Mouse (Mus musculus) Patski (cell line): ENCODE data around the gene Arl2. TPM values are rescaled to one million over a fixed set of nuclear protein-coding genes. Genes with fewer than 3 reads are reported as not detected.
A peak's percentile ranks its signal among the peaks of the same experiment; 100 is the strongest.

ENCODE experiments used
- ATAC-seq: fragments of 100-300 bp; one replicate; pipeline ENCODE4 v1.8.0; 2021
- CTCF ChIA-PET: fragments of 350-600 bp; sonication (Branson Sonifier 250); formaldehyde crosslinking; loops from one replicate; lab custom pipeline; 2022; ENCODE audit warnings: inconsistent platforms; lab: Charles Lee
- POLR2A ChIA-PET: fragments of 350-600 bp; sonication (Branson Sonifier 250); formaldehyde crosslinking; loops from one replicate; lab custom pipeline; 2022; ENCODE audit warnings: antibody characterized with exemption, inconsistent platforms; lab: Charles Lee
- DNase-seq: peaks from one replicate; pipeline ENCODE4 v3.0.0-alpha.2; 2011; ENCODE audit warnings: low read depth, low spot score
- H3K27me3 ChIP-seq: fragments of 371-371 bp; one replicate; pipeline ENCODE4 v1.5.1; 2021
- CTCF ChIP-seq: fragments of 100-300 bp; IDR thresholded peaks from one replicate; pipeline ENCODE4 v1.5.1; 2021
- in situ Hi-C: fragments of 300-500 bp; cut with MboI; formaldehyde crosslinking; loops from 3 replicates; pipeline ENCODE4 v1.11.1; 2018; ENCODE audit warnings: low pct_unique_long_range_greater_than_20kb, mixed read lengths
- polyA plus RNA-seq: library from polyadenylated mRNA; unstranded; gene quantifications from one replicate; pipeline ENCODE4 v1.2.3, GENCODE M21; 2021

Gene Arl2
- 122 TPM for polyA plus RNA-seq

GRCm38 (mm10) chr19:6141394-6141749, at the start of gene Arl2:
Gene Arl2, minus strand, starts transcription at chr19:6141548.
- CTCF ChIA-PET, result interaction anchor here (0.8 to 2.6 kb wide), 20 partner anchors 9 to 193 kb away, joined by 3 to 19 read pairs (median 4); partner anchors contain the start of genes Gpha2, Men1, Ppp2r5b and Snx15
- peak; percentile 66 for ATAC-seq
- peak; percentile 68 for DNase-seq

GRCm38 (mm10) chr19:6184131-6184530, 42.8 kb upstream of the Arl2 start, which contains the start of gene Majin:
Gene Majin, plus strand, starts transcription at chr19:6184388.
- ATAC-seq, result no peak
- DNase-seq, result no peak
- H3K27me3 ChIP-seq, result no peaks in the 10 kb centered on the region
- in situ Hi-C loops, result no loop called here
- POLR2A ChIA-PET, result interaction anchor here (0.6 kb wide), 1 partner anchor 30 kb away, joined by 3 read pairs; no protein-coding TSS in a partner anchor
- no peak for TF ChIP-seq CTCF
- CTCF ChIA-PET, result no interaction called here

More at GRCm38 (mm10) chr19:6141394-6141749, at the start of gene Arl2:
- TF ChIP-seq CTCF, result no peak
- in situ Hi-C loops, result no loop called here
- POLR2A ChIA-PET, result interaction anchor here (0.7 to 2.5 kb wide), 4 partner anchors 14 to 199 kb away, joined by 3 to 16 read pairs (median 4); partner anchors contain the start of genes Map4k2, Ppp2r5b and Snx15
- H3K27me3 ChIP-seq, result no peaks in the 10 kb centered on the region

- ATAC-seq, result no peak
- in situ Hi-C loops, result no loop called here
- ChIA-PET POLR2A (no interaction called here), CTCF (no interaction called here)
- no peak for DNase-seq
- H3K27me3 ChIP-seq, result peaks cover 3% of the 10 kb centered on the region
- TF ChIP-seq CTCF, result no peak
Measured at GRCm38 (mm10) chr19:6182534-6182933, 41.2 kb upstream of the Arl2 start.

GRCm38 (mm10) chr19:6181629-6182028, 40.3 kb upstream of the Arl2 start:
- POLR2A ChIA-PET, result no interaction called here
- CTCF ChIA-PET, result no interaction called here
- DNase-seq, result no peak
- peaks cover 9% of the 10 kb centered on the region for H3K27me3 ChIP-seq
- ATAC-seq, result no peak
- in situ Hi-C loops, result no loop called here
- no peak for TF ChIP-seq CTCF

- POLR2A ChIA-PET, result no interaction called here
- CTCF ChIA-PET, result interaction anchor here (1.1 to 1.4 kb wide), 2 partner anchors 10 to 23 kb away, joined by 3 to 4 read pairs; no protein-coding TSS in a partner anchor
- H3K27me3 ChIP-seq, result peaks cover 9% of the 10 kb centered on the region
- ATAC-seq (no peak), DNase-seq (no peak)
- TF ChIP-seq CTCF, result no peak
- in situ Hi-C loops, result no loop called here
Measured at GRCm38 (mm10) chr19:6178775-6179174, 37.4 kb upstream of the Arl2 start.

- in situ Hi-C loops, result no loop called here
- TF ChIP-seq CTCF, result no peak
- ChIA-PET CTCF (no interaction called here), POLR2A (no interaction called here)
- no peak for ATAC-seq
- DNase-seq, result no peak
- peaks cover 16% of the 10 kb centered on the region for H3K27me3 ChIP-seq
Measured at GRCm38 (mm10) chr19:6174771-6175170, 33.4 kb upstream of the Arl2 start.

GRCm38 (mm10) chr19:6171215-6171614, 29.9 kb upstream of the Arl2 start:
- ChIA-PET POLR2A (interaction anchor here (0.6 kb wide), 1 partner anchor 50 kb away, joined by 3 read pairs; no protein-coding TSS in a partner anchor), CTCF (no interaction called here)
- no peak for TF ChIP-seq CTCF
- in situ Hi-C loops, result no loop called here
- peaks cover 12% of the 10 kb centered on the region for H3K27me3 ChIP-seq
- ATAC-seq, result no peak
- no peak for DNase-seq

GRCm38 (mm10) chr19:6166750-6167149, 25.4 kb upstream of the Arl2 start:
- no peak for TF ChIP-seq CTCF
- peaks cover 22% of the 10 kb centered on the region for H3K27me3 ChIP-seq
- ChIA-PET POLR2A (no interaction called here), CTCF (interaction anchor here (1.9 kb wide), 1 partner anchor 67 kb away, joined by 5 read pairs; no protein-coding TSS in a partner anchor)
- ATAC-seq, result no peak
- in situ Hi-C loops, result no loop called here
- no peak for DNase-seq

GRCm38 (mm10) chr19:6163872-6164547, 22.7 kb upstream of the Arl2 start:
- DNase-seq (no peak), ATAC-seq (no peak)
- ChIA-PET POLR2A (interaction anchor here (1.8 kb wide), 1 partner anchor 64 kb away, joined by 4 read pairs; no protein-coding TSS in a partner anchor), CTCF (no interaction called here)
- H3K27me3 ChIP-seq, result peaks cover 10% of the 10 kb centered on the region
- in situ Hi-C loops, result no loop called here
- TF ChIP-seq CTCF, result no peak

GRCm38 (mm10) chr19:6157220-6157619, 15.9 kb upstream of the Arl2 start:
- POLR2A ChIA-PET, result interaction anchor here (1.7 kb wide), 1 partner anchor 74 kb away, joined by 4 read pairs; no protein-coding TSS in a partner anchor
- DNase-seq (no peak), ATAC-seq (peak; percentile 54)
- H3K27me3 ChIP-seq, result no peaks in the 10 kb centered on the region
- CTCF ChIA-PET, result interaction anchor here (0.9 to 2.0 kb wide), 3 partner anchors 16 to 96 kb away, joined by 3 to 5 read pairs (median 4); partner anchors contain the start of genes Arl2, Atg2a and Batf2
- in situ Hi-C loops, result loop anchor here (5.0 kb wide), 1 partner anchor 75 kb away; no protein-coding TSS in a partner anchor
- TF ChIP-seq CTCF, result no peak

GRCm38 (mm10) chr19:6156372-6156771, 15.0 kb upstream of the Arl2 start:
- no peak for TF ChIP-seq CTCF
- ChIA-PET CTCF (interaction anchor here (0.9 to 1.5 kb wide), 4 partner anchors 22 to 97 kb away, joined by 3 to 4 read pairs (median 3); partner anchors contain the start of gene Atg2a), POLR2A (interaction anchor here (1.7 kb wide), 1 partner anchor 75 kb away, joined by 4 read pairs; no protein-coding TSS in a partner anchor)
- DNase-seq, result no peak
- ATAC-seq, result no peak
- H3K27me3 ChIP-seq, result peaks cover 5% of the 10 kb centered on the region
- in situ Hi-C loops, result loop anchor here (5.0 kb wide), 1 partner anchor 76 kb away; no protein-coding TSS in a partner anchor
